Mouse (Mus musculus) intestine, embryonic 15.5 days (tissue): Measurements from ENCODE around the gene Gm37240. TPM values are rescaled to one million over a fixed set of nuclear protein-coding genes. Genes with fewer than 3 reads are reported as not detected.
A peak's percentile ranks its signal among the peaks of the same experiment; 100 is the strongest.

Experiments
- ATAC-seq: fragments of 200-750 bp; cut with Nextera tagmentation; 2 replicates; pipeline ENCODE4 v1.8.0; 2017; ENCODE audit warnings: moderate TSS enrichment, moderate library complexity
- H3K27ac ChIP-seq: fragments of 300-500 bp; sonication (generic); 2 replicates; pipeline ENCODE4 v1.5.1; 2015; ENCODE audit warnings: mild to moderate bottlenecking, inconsistent platforms
- H3K27me3 ChIP-seq: fragments of 300-500 bp; sonication (generic); replicated peaks from 2 replicates; pipeline ENCODE4 v1.6.1; 2015; ENCODE audit warnings: inconsistent platforms
- H3K36me3 ChIP-seq: fragments of 300-500 bp; sonication (generic); 2 replicates; pipeline ENCODE4 v1.6.1; 2015; ENCODE audit warnings: inconsistent platforms
- H3K4me1 ChIP-seq: fragments of 300-500 bp; sonication (generic); replicated peaks from 2 replicates; pipeline ENCODE4 v1.6.1; 2015; ENCODE audit warnings: inconsistent platforms
- H3K4me2 ChIP-seq: fragments of 300-500 bp; sonication (generic); replicated peaks from 2 replicates; pipeline ENCODE4 v1.6.1; 2015; ENCODE audit warnings: mild to moderate bottlenecking, inconsistent platforms
- H3K4me3 ChIP-seq: fragments of 300-500 bp; sonication (generic); replicated peaks from 2 replicates; pipeline ENCODE4 v1.5.1; 2015; ENCODE audit warnings: inconsistent platforms
- H3K9ac ChIP-seq: fragments of 300-500 bp; sonication (generic); 2 replicates; pipeline ENCODE4 v1.6.1; 2015; ENCODE audit warnings: inconsistent platforms
- H3K9me3 ChIP-seq: fragments of 300-500 bp; sonication (generic); 2 replicates; pipeline ENCODE4 v1.6.1; 2016; ENCODE audit warnings: inconsistent platforms
- WGBS: fragments of 180-500 bp; shearing (Covaris S2); methylation state at CpG from one replicate; pipeline ENCODE4 v1.1.7; 2015; 5-methylcytosine and 5-hydroxymethylcytosine counted together
- polyA plus RNA-seq: library from polyadenylated mRNA; unstranded; fragments of >200 nt; fragmentation: Nextera tagmentation; extraction: Ambion mirVana; gene quantifications from 2 replicates; pipeline ENCODE4 v1.2.1, GENCODE M21; 2015

The Gm37240 gene
- polyA plus RNA-seq, 1 experiment from 2014 or later, result 6.5 TPM

DNA sequence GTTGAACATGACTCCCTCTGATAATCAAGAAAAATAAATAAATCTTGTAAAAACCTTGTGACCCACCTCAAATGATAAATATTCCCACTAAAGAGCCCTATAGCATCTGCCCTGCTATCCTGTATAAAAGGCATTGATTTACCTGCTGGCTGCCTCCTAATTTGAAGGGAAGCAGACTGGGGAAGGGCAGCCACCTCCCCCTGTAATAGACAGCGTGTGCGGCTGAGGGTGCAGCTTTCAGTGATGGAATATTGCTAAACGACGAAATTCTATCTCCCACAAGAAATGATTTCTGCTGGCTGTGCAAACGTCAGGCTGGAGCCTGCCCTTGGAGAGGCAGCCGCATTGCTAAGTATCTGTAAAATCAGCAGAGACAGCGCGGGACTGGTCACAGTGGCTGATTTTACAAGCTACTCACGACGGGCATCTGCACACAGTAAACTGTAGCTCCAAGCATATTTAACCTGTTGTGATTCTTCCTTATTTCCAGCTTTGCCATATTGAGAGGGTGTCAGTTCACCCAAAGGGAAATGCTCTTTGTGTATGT, 1147.2 kb downstream of the Gm37240 start:
- Histone ChIP-seq H3K4me3 (no peak overlapping the region), H3K4me2 (no peak overlapping the region), H3K4me1 (peaks cover 9% of the 10 kb centered on the region; the same call in 1 of the 2 replicates), H3K36me3 (no peaks in the 10 kb centered on the region), H3K9me3 (no peaks in the 10 kb centered on the region), H3K27ac (no peak overlapping the region), H3K9ac (no peak overlapping the region), H3K27me3 (no peaks in the 10 kb centered on the region)
- 38% methylated on average over 10 of the region's 10 CpGs for WGBS
- no peak for ATAC-seq

DNA sequence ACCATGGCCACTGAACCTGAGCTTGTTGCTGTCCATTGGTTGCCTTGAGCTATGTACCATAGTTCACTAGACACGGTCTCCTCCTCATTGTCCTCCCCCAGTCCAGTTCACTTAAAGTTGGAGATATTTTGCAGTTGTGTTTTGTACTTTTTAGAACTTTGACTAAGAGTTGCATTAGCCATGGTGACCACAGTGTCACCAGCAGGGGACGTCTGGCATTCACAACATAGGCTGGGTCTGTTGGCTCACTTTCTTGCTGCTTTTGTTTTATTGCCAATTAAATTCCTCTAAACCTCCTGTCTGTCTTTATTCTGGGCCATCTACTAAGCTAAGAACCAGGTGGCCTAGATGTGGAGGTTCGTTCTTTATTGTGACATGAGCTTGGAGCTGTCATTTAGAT, 1150.2 kb downstream of the Gm37240 start:
- no peak for ATAC-seq
- Histone ChIP-seq H3K4me2 (no peak overlapping the region), H3K4me1 (no peaks in the 10 kb centered on the region; the same call in 1 of the 2 replicates), H3K9me3 (no peaks in the 10 kb centered on the region), H3K4me3 (no peak overlapping the region), H3K36me3 (no peaks in the 10 kb centered on the region), H3K27ac (no peak overlapping the region), H3K27me3 (peaks cover 3% of the 10 kb centered on the region; the same call in 1 of the 2 replicates), H3K9ac (no peak overlapping the region)
- 79% methylated on average over 3 of the region's 3 CpGs for WGBS

DNA sequence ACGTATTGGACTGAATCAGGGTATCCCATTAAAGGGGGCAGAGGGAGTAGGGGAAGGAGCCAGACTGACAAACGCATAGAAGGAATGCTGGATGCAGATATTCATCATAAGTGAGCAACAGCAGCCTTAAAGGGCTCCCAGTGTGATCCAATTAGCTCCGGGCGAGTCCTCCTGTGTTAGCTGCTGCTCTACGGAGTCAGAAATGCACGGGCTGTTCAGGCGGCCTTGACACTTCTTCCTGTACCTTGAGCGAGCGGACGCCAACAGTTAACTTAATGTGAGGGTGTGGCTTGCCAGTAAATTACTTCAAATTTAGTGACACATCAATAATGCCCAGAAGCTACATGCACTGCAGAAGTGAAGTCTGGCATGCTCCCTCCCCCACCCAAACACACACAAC, 1151.6 kb downstream of the Gm37240 start:
- H3K9me3 ChIP-seq, result no peaks in the 10 kb centered on the region
- H3K27me3 ChIP-seq, result peaks cover 3% of the 10 kb centered on the region; the same call in 1 of the 2 replicates
- H3K4me2 ChIP-seq, result no peak overlapping the region
- no peaks in the 10 kb centered on the region; the same call in 1 of the 2 replicates for H3K4me1 ChIP-seq
- ATAC-seq, result no peak
- no peak overlapping the region for H3K9ac ChIP-seq
- H3K27ac ChIP-seq, result no peak overlapping the region
- H3K4me3 ChIP-seq, result no peak overlapping the region
- 60% methylated on average over 10 of the region's 10 CpGs for WGBS
- no peaks in the 10 kb centered on the region for H3K36me3 ChIP-seq

DNA sequence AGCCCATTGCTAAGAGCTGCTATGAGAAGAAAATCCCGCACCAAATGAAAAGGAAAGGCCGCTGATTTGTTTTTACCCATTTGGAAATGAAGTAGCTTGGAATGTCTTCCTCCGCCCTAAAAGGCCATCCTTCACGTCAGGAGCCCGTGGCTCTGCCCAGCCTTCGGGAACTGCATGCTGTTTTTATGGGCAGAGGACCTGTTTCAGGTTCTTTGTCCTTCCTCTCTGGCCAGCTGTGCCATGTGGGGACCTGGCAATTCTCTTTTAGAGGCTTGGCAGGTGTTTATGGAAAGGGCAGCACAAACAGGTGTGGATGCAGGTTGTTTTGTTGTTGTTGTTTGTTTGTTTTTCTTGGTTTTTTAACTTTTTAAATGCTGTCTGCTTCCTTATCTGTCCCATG, 1154.8 kb downstream of the Gm37240 start:
- Histone ChIP-seq H3K4me2 (peak overlapping the region; percentile 49), H3K27ac (no peak overlapping the region), H3K4me3 (no peak overlapping the region), H3K9ac (no peak overlapping the region), H3K36me3 (no peaks in the 10 kb centered on the region), H3K4me1 (no peaks in the 10 kb centered on the region; the same call in 1 of the 2 replicates), H3K9me3 (no peaks in the 10 kb centered on the region), H3K27me3 (peaks cover 3% of the 10 kb centered on the region; the same call in 1 of the 2 replicates)
- 22% methylated on average over 6 of the region's 6 CpGs for WGBS
- ATAC-seq, result no peak

DNA sequence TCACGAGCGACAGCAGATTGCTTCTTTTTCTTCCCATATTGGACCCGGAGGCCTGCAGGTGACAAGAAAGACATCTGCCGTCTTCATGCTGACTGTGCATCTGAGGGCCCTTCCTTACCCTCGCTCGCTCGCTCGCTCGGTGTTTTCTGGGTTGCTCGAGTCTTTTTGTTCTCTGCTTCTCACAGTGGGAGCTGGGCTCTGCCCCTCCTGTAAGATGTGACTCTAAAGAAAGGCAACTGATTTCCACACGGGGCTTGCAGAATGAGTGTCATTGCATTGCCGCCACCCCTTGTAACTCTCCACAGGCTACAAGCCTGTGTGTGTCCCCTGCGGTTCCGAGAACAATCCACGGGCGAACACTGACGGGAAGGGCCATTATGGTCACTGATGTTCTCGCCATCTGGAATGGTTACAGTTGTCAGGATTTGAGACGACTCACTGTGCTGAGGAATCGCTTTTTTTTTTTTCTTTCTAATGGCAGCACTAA, 1155.3 kb downstream of the Gm37240 start:
- 8% methylated on average over 20 of the region's 20 CpGs for WGBS
- H3K9ac ChIP-seq, result no peak overlapping the region
- H3K4me1 ChIP-seq, result no peaks in the 10 kb centered on the region; the same call in 1 of the 2 replicates
- no peak for ATAC-seq
- H3K36me3 ChIP-seq, result no peaks in the 10 kb centered on the region
- H3K27me3 ChIP-seq, result peaks cover 3% of the 10 kb centered on the region; the same call in 1 of the 2 replicates
- H3K4me2 ChIP-seq, result peak overlapping the region; percentile 49
- H3K9me3 ChIP-seq, result no peaks in the 10 kb centered on the region
- H3K27ac ChIP-seq, result no peak overlapping the region
- H3K4me3 ChIP-seq, result no peak overlapping the region; the same call in 1 of the 2 replicates

DNA sequence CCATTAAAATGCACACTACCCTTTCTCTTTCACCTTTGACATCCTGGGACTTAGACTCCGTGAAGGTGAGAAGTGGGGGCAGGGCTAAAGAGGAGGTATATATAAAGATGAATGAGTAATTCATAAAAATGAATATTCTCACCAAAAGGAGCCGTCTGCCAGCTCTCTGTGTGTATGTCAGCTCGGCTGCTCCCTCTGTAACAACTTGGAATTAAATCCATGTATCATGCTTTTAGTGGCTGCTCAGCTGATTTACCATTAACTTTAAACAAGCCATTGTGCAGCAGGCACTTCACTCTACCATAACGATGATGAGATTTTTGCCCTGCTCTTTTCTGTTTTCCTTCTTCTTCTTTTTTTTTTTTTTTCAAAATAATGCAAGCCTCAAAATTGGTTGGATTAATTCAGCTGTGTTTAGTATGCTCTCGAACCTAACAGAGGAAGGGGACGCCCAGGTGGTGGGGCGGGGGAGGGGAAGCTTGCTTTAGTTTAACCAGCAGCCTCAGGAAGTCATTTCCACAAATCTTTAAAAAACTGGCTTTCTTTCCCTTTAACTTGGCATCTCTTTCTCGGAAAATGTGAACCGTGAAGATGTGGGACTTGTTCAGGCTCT, 1155.8 kb downstream of the Gm37240 start:
- Histone ChIP-seq H3K9ac (no peak overlapping the region), H3K4me2 (peak overlapping the region; percentile 49), H3K27ac (no peak overlapping the region), H3K9me3 (no peaks in the 10 kb centered on the region), H3K4me1 (no peaks in the 10 kb centered on the region; the same call in 1 of the 2 replicates), H3K4me3 (no peak overlapping the region; the same call in 1 of the 2 replicates), H3K36me3 (no peaks in the 10 kb centered on the region), H3K27me3 (peaks cover 3% of the 10 kb centered on the region; the same call in 1 of the 2 replicates)
- ATAC-seq, result no peak
- 15% methylated on average over 9 of the region's 9 CpGs for WGBS

DNA sequence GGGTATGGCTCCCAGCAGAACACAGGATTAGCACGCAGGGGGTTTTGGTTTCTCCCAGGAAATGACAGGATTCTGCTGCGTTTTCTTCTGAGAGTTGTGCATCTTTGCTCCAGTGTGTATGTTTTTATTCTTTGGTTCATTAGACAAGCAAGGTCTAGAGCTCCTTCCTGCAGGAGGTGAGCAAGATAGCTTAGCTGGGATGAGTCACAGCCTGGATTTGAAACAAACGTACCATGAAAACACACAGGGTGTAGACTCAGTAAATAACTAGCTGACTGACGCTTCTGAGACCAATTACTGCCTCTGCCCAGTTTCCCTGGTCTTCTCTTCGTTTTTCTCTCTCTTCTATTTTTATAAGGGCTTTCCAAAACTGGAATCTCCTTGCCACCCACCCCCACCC, 1156.3 kb downstream of the Gm37240 start:
- no peak overlapping the region for H3K27ac ChIP-seq
- no peak for ATAC-seq
- H3K9ac ChIP-seq, result no peak overlapping the region
- H3K4me2 ChIP-seq, result no peak overlapping the region
- no peaks in the 10 kb centered on the region for H3K36me3 ChIP-seq
- no peaks in the 10 kb centered on the region; the same call in 1 of the 2 replicates for H3K4me1 ChIP-seq
- WGBS, result 45% methylated on average over 5 of the region's 5 CpGs
- H3K27me3 ChIP-seq, result peaks cover 3% of the 10 kb centered on the region; the same call in 1 of the 2 replicates
- no peaks in the 10 kb centered on the region for H3K9me3 ChIP-seq
- no peak overlapping the region for H3K4me3 ChIP-seq

DNA sequence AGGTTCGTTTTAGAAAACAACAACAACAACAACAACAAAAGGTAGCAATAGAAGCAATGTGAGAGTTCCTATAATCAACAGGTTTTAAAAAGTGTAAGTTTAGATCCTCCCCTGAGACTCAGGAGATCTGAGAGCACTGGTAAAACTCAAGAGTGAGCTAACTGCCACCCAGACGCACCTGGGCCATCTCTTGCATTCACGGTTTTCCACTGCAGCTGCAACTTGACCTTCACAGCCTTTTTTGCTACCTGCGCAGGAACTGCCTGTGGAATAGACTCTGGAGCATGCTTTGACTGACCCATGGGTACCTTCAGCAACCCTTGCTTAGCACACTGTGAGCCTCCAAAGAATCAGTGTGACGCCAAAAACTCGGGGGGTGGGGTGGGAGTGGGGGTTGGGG, 1157.5 kb downstream of the Gm37240 start:
- no peak for ATAC-seq
- WGBS, result 80% methylated on average over 6 of the region's 6 CpGs
- Histone ChIP-seq H3K27ac (no peak overlapping the region), H3K4me3 (no peak overlapping the region), H3K4me1 (no peaks in the 10 kb centered on the region; the same call in 1 of the 2 replicates), H3K9ac (no peak overlapping the region), H3K4me2 (no peak overlapping the region), H3K36me3 (no peaks in the 10 kb centered on the region), H3K9me3 (no peaks in the 10 kb centered on the region), H3K27me3 (peaks cover 3% of the 10 kb centered on the region; the same call in 1 of the 2 replicates)

DNA sequence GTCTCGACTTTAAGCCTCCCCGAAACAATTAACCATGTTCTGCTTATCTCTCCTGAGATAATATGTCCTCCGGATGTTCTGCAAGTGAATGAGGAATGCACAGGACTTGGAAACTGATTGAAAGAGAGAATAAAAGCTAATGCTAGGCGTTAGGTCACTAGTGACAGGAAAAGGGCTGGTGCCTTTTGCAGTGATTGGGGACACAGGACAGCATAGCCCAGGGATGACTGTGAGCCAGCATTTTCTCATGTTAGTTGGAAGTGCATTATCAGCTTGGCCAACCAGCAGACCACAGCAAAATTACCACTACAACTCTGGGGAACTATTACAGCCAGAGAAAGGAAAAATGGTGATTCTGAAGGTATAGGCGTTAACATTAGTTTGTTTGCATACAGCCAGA, 1163.3 kb downstream of the Gm37240 start:
- H3K9ac ChIP-seq, result no peak overlapping the region
- H3K4me3 ChIP-seq, result no peak overlapping the region
- no peak for ATAC-seq
- no peak overlapping the region for H3K4me2 ChIP-seq
- H3K9me3 ChIP-seq, result no peaks in the 10 kb centered on the region
- no peak overlapping the region for H3K27ac ChIP-seq
- no peaks in the 10 kb centered on the region for H3K27me3 ChIP-seq
- no peaks in the 10 kb centered on the region for H3K4me1 ChIP-seq
- 52% methylated on average over 5 of the region's 5 CpGs for WGBS
- H3K36me3 ChIP-seq, result no peaks in the 10 kb centered on the region

DNA sequence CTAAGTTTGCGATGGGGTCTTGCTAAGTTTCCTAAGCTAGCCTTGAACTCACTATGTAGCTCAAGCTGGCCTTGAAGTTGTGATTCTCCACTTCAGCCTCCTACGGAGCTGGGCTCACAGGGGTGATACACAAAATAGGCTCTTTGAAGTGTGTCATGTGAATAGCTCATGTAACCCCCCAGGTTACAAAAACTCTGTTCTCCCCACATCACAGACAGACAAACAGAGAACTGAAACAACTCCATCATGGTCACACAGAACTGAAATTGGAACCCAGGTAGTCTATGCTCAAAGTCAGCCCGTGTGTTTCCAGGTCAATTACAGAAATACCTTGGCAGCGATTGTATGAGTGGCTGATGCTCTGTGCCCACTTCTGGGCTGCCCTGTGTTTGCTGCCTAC, 1164.6 kb downstream of the Gm37240 start:
- H3K27ac ChIP-seq, result no peak overlapping the region
- WGBS, result 90% methylated on average over 4 of the region's 4 CpGs
- H3K4me2 ChIP-seq, result no peak overlapping the region
- H3K9ac ChIP-seq, result no peak overlapping the region
- no peaks in the 10 kb centered on the region for H3K4me1 ChIP-seq
- no peaks in the 10 kb centered on the region for H3K9me3 ChIP-seq
- H3K36me3 ChIP-seq, result no peaks in the 10 kb centered on the region
- ATAC-seq, result no peak
- no peaks in the 10 kb centered on the region for H3K27me3 ChIP-seq
- H3K4me3 ChIP-seq, result no peak overlapping the region

DNA sequence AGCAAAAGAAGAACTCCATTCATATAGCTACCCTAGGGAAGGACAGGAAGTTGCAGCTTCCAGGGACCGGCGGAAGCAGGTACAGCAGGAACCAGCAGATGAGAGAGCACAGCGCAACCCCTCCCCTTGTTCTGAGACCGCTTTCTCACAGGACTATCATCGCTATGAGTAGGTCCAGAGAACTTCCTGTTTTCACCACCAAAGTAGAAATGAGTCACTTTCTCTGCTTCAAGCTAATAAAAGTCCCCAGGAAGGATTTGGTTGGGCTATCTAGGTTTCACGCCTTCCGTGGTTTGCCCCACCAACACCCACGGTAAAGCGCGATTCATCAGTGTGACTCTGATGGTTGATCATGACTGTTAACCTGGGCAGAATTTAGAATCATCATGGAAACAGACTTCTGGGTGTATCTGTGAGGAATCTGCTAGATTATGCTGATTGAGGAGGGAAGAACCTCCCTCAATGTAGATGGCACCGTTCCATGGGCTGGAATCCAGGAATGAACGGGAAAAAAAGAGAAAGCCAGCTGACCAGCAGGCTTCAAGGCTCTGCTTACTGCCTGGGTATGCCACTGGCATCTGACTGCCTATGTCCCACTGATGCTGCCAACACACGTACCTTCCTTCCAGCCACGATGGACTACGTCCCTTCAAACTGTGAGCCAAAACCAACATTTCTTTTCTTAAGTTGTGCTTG, 1172.1 kb downstream of the Gm37240 start:
- no peak overlapping the region for H3K4me2 ChIP-seq
- no peak overlapping the region for H3K4me3 ChIP-seq
- H3K27ac ChIP-seq, result no peak overlapping the region
- no peaks in the 10 kb centered on the region for H3K4me1 ChIP-seq
- no peaks in the 10 kb centered on the region for H3K9me3 ChIP-seq
- H3K9ac ChIP-seq, result no peak overlapping the region
- WGBS, result 91% methylated on average over 15 of the region's 15 CpGs
- ATAC-seq, result no peak
- H3K27me3 ChIP-seq, result no peaks in the 10 kb centered on the region
- H3K36me3 ChIP-seq, result no peaks in the 10 kb centered on the region

DNA sequence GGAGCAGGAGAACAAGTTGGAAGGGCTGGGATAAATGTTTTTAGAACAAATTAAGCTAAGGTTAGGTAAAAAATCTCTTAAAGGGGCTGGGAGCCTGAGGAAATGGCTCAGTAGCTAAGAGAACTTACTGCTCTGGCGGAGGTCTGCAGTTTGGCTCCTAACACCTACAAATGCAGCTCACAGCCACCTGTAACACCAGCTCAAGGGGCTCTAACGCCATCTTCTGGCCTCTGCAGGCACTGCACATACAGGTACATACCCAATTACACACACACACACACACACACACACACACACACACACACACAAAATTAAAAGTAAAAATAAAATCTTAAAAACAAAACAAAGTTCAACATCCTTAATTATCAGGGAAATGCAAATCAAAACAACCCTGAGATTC, 1174.4 kb downstream of the Gm37240 start:
- 54% methylated on average over 2 of the region's 2 CpGs for WGBS
- Histone ChIP-seq H3K36me3 (no peaks in the 10 kb centered on the region), H3K27me3 (no peaks in the 10 kb centered on the region), H3K9me3 (no peaks in the 10 kb centered on the region), H3K4me1 (no peaks in the 10 kb centered on the region), H3K4me3 (no peak overlapping the region), H3K4me2 (no peak overlapping the region), H3K27ac (no peak overlapping the region), H3K9ac (no peak overlapping the region)
- ATAC-seq, result no peak
